Mouse (Mus musculus) kidney, embryonic 14.5 days (tissue): ENCODE measurements at regions not wholly inside any gene's neighbourhood (a gene's known extent, or its start where the extent isn't known, plus 50 kb on each side); places are given as distances from the start of the nearest gene placed in this dataset.
"Not testable (repeated sequence)": the region's sequence is repeated elsewhere in the genome, so short reads cannot be mapped to it uniquely, and the experiment has no call there.

ENCODE experiments used
- ATAC-seq: fragments of 200-750 bp; cut with Nextera tagmentation; 2 replicates; pipeline ENCODE4 v1.8.0; 2017; ENCODE audit warnings: moderate number of reproducible peaks, mild to moderate bottlenecking, moderate TSS enrichment, moderate library complexity; ENCODE audit not compliant: low FRiP score, low TSS enrichment
- H3K27ac ChIP-seq: fragments of 300-500 bp; sonication (generic); 2 replicates; pipeline ENCODE4 v1.5.1; 2014; ENCODE audit warnings: low read depth, mild to moderate bottlenecking, low read length, moderate library complexity, mixed read lengths
- H3K27me3 ChIP-seq: fragments of 300-500 bp; sonication (generic); 2 replicates; pipeline ENCODE4 v1.6.1; 2014; ENCODE audit warnings: mild to moderate bottlenecking, low read length; ENCODE audit not compliant: control insufficient read depth, insufficient read depth
- H3K36me3 ChIP-seq: fragments of 300-500 bp; sonication (generic); 2 replicates; pipeline ENCODE4 v1.6.1; 2014; ENCODE audit warnings: low read length, mixed read lengths; ENCODE audit not compliant: control insufficient read depth, insufficient read depth
- H3K4me1 ChIP-seq: fragments of 300-500 bp; sonication (generic); 2 replicates; pipeline ENCODE4 v1.6.1; 2014; ENCODE audit warnings: low read length, mixed read lengths; ENCODE audit not compliant: control insufficient read depth, insufficient read depth
- H3K4me2 ChIP-seq: fragments of 300-500 bp; sonication (generic); replicated peaks from 2 replicates; pipeline ENCODE4 v1.6.1; 2014; ENCODE audit warnings: low read depth, mild to moderate bottlenecking, low read length
- H3K4me3 ChIP-seq: fragments of 300-500 bp; sonication (generic); 2 replicates; pipeline ENCODE4 v1.5.1; 2014; ENCODE audit warnings: mild to moderate bottlenecking, low read length
- H3K9ac ChIP-seq: fragments of 300-500 bp; sonication (generic); 2 replicates; pipeline ENCODE4 v1.6.1; 2014; ENCODE audit warnings: low read depth, mild to moderate bottlenecking, low read length, moderate library complexity
- H3K9me3 ChIP-seq: fragments of 300-500 bp; sonication (generic); 2 replicates; pipeline ENCODE4 v1.6.1; 2016; ENCODE audit warnings: low read length; ENCODE audit not compliant: control insufficient read depth
- WGBS: fragments of 180-500 bp; shearing (Covaris S2); extraction: QIAGEN DNeasy Blood & Tissue Kit; methylation state at CpG from one replicate; pipeline ENCODE4 v1.1.7; 2014; 5-methylcytosine and 5-hydroxymethylcytosine counted together

DNA sequence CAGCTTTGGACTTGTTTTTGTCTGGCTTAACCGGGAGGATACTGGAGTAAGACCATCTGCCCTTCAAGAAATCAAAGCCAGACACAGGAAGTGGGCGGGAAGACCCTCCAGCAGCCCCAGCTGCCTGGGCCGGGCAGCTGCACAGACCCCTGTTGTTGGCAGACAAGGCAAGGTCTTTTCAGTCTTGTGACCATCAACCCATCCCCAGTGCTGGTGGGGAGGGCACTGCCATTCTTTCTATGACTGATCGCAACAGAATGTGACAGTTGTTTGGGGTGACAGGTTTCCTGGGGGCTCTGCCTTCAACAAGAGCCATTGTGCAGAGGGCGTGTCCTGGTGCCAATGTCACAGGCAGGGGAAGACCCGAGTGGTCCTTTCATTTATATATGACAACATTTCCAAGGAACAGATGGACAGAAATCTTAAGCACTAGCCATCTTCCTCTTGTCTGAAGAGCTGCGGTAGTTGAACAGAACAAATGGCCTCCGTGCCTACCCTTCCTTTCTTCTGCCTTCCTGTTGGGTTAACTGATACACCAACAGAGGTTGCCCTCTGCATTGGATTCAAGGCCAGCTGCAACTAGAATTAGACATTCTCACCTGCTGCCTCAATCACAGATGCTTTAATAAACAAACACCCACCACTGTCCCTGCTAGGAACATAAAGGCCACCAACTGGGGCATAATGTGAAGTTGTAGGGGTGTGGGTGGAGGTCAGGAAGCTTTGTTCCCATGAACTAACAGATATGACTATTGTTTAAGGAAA, 217.0 kb upstream of the Btg1 start:
- 51% methylated on average over 8 of the region's 8 CpGs for WGBS
- H3K9ac ChIP-seq = no peak overlapping the region

DNA sequence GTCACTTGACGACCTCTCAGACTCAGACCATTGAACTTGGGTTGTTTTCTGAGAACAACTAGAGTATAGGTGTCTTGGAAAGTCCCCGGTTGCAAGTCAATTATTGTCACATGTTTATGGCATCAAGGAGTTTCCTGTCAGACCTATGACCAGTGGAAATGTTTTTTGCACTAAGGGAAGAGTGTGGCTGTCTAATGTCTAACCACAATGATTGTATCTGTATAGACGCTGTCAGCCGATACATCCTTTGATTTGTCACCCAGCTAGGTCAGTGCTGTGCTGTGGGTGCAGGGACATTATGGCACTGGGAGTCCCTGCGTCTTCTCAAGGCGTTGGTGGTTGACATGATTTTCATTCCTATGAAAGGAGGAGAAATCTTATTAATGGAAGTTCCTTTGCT, 216.0 kb upstream of the Btg1 start:
- Histone ChIP-seq H3K36me3 (no peaks in the 10 kb centered on the region), H3K9ac (no peak overlapping the region), H3K27ac (no peak overlapping the region), H3K27me3 (no peaks in the 10 kb centered on the region), H3K4me2 (no peak overlapping the region), H3K9me3 (no peaks in the 10 kb centered on the region), H3K4me3 (no peak overlapping the region), H3K4me1 (peaks cover 8% of the 10 kb centered on the region)
- 61% methylated on average over 6 of the region's 6 CpGs for WGBS
- ATAC-seq = no peak

More for the DNA sequence above, 217.0 kb upstream of the Btg1 start:
- no peak overlapping the region; the same call in 1 of the 2 replicates for H3K27ac ChIP-seq
- H3K4me2 ChIP-seq = no peak overlapping the region
- no peaks in the 10 kb centered on the region for H3K9me3 ChIP-seq
- no peaks in the 10 kb centered on the region for H3K27me3 ChIP-seq
- H3K4me3 ChIP-seq = no peak overlapping the region
- H3K4me1 ChIP-seq = peaks cover 13% of the 10 kb centered on the region
- no peaks in the 10 kb centered on the region for H3K36me3 ChIP-seq
- ATAC-seq = peak; percentile 30; the same call in 1 of the 2 replicates

GRCm38 (mm10) chr10:96406306-96406705, 210.5 kb upstream of the Btg1 start:
- H3K36me3 ChIP-seq = no peaks in the 10 kb centered on the region
- H3K4me2 ChIP-seq = no peak overlapping the region
- H3K27me3 ChIP-seq = no peaks in the 10 kb centered on the region
- no peak for ATAC-seq
- 76% methylated on average over 5 of the region's 5 CpGs for WGBS
- no peaks in the 10 kb centered on the region for H3K9me3 ChIP-seq
- H3K4me1 ChIP-seq = no peaks in the 10 kb centered on the region
- H3K9ac ChIP-seq = no peak overlapping the region
- no peak overlapping the region for H3K27ac ChIP-seq
- H3K4me3 ChIP-seq = no peak overlapping the region

DNA sequence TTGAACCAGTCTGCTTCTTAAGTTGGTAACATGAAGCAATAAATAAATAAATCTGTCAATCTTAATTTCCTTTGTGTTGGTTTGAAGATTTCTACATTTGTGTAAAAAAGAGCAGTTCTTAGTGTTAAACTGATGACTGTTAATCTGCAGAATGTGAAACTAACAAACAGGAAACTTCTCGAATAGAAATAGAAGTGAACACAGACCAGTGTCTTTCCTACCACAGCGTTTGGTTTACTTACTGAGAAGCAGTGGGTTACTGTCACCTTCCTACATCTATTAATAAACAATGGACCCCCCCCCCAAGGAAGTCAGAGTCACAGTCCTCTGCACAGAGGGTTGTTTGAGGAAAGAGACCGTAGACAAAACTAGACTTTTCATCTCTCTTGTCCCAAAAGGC, 209.0 kb upstream of the Btg1 start:
- no peak overlapping the region for H3K9ac ChIP-seq
- no peak for ATAC-seq
- 62% methylated on average over 3 of the region's 3 CpGs for WGBS
- H3K4me1 ChIP-seq = no peaks in the 10 kb centered on the region
- no peak overlapping the region for H3K27ac ChIP-seq
- no peaks in the 10 kb centered on the region for H3K27me3 ChIP-seq
- H3K36me3 ChIP-seq = no peaks in the 10 kb centered on the region
- H3K9me3 ChIP-seq = no peaks in the 10 kb centered on the region
- no peak overlapping the region for H3K4me2 ChIP-seq
- H3K4me3 ChIP-seq = no peak overlapping the region

DNA sequence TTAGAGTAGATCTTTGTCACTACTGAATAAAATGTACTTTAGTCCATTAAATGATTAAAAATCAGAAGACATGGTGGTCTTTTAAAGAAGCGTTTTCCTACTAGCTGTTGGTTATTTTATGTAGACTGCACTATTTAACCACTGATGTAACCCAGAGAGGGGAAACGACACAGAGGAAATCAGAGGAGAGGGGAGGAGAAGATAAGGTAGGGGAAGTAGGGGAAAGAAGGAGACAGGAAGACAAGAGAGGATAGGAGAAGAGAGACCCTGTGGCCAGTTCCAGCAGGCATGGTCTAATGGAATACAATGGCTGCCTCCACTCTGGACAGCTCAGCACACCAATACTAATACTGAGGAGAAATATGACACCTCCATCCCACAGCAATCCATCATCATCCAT, 208.6 kb upstream of the Btg1 start:
- Histone ChIP-seq H3K27me3 (no peaks in the 10 kb centered on the region), H3K9me3 (no peaks in the 10 kb centered on the region), H3K27ac (no peak overlapping the region), H3K4me3 (no peak overlapping the region), H3K36me3 (no peaks in the 10 kb centered on the region), H3K4me1 (no peaks in the 10 kb centered on the region), H3K9ac (no peak overlapping the region), H3K4me2 (no peak overlapping the region)
- WGBS = 61% methylated on average over 2 of the region's 2 CpGs
- ATAC-seq = 0 out of 2 replicates have a peak, but pooled peaks have one; percentile 35

DNA sequence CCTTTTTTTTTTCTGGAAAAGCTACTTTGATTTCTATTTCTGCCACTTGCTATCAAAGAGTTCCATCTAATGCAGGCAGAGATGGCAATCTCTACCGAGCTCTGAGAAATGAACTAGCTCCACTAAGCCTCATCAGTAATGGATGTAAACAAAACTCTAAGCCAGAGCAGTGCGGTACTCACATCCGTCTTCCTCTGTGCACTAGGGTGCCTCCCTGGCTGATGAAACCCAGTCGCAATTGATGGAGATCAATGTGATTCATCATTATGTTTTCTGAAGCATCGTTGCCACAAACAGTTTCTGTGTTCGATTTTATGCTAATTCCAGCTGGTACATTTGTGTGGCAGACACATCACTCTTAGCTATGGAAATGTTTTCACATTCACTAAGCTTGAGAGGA, 206.8 kb upstream of the Btg1 start:
- Histone ChIP-seq H3K9ac (no peak overlapping the region), H3K27me3 (no peaks in the 10 kb centered on the region), H3K9me3 (no peaks in the 10 kb centered on the region), H3K4me2 (no peak overlapping the region), H3K4me3 (no peak overlapping the region), H3K4me1 (no peaks in the 10 kb centered on the region), H3K36me3 (no peaks in the 10 kb centered on the region), H3K27ac (no peak overlapping the region)
- whole genome bisulfite sequencing = 86% methylated on average over 6 of the region's 6 CpGs
- no peak for ATAC-seq

DNA sequence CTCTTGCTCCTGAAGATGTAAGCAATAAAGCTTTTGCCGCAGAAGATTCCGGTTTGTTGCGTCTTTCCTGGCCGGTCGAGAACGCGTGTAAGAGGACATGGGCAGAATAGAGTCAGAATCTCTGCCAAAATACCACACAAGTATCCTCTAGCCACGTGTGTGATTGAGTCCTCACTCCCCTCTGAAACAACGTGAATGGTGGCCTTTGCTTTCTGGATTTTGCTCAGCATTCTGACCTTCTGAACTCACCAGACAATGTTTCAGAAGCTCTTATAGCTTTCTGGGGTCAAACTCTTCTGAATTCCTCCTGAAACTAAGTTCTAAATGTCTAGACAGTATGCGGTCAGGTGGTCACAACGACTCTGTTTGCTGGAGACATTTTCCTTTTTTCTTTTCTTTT, 202.0 kb upstream of the Btg1 start:
- Histone ChIP-seq H3K36me3 (no peaks in the 10 kb centered on the region), H3K27ac (no peak overlapping the region), H3K4me1 (no peaks in the 10 kb centered on the region), H3K4me3 (no peak overlapping the region), H3K27me3 (no peaks in the 10 kb centered on the region), H3K9ac (no peak overlapping the region), H3K9me3 (no peaks in the 10 kb centered on the region), H3K4me2 (no peak overlapping the region)
- 91% methylated on average over 11 of the region's 11 CpGs for WGBS
- ATAC-seq = no peak

- not testable (repeated sequence) for H3K4me1 ChIP-seq, H3K4me2 ChIP-seq, H3K9ac ChIP-seq, H3K9me3 ChIP-seq, H3K36me3 ChIP-seq, H3K27me3 ChIP-seq, H3K27ac ChIP-seq, H3K4me3 ChIP-seq, ATAC-seq
- WGBS = 92% methylated on average over 2 of the region's 2 CpGs
Measured at GRCm38 (mm10) chr10:96421506-96421905, 195.3 kb upstream of the Btg1 start.

- H3K4me1 ChIP-seq = no peaks in the 10 kb centered on the region
- H3K9me3 ChIP-seq = no peaks in the 10 kb centered on the region
- WGBS = 35% methylated on average over 5 of the region's 5 CpGs
- no peak for ATAC-seq
- H3K27ac ChIP-seq = no peak overlapping the region
- no peak overlapping the region for H3K4me3 ChIP-seq
- H3K36me3 ChIP-seq = no peaks in the 10 kb centered on the region
- H3K9ac ChIP-seq = no peak overlapping the region
- H3K27me3 ChIP-seq = no peaks in the 10 kb centered on the region
- no peak overlapping the region for H3K4me2 ChIP-seq
Measured at GRCm38 (mm10) chr10:96427407-96427806, 189.4 kb upstream of the Btg1 start.
